ENCODE assay signal across 27 mouse cellular contexts in genomic region chr5:102926786-102927185, GRCm38 (mm10).
A peak's percentile ranks its signal among the peaks of the same experiment; 100 is the strongest.
DNase-seq lines count a peak whose midpoint lies in the region; ATAC-seq and TF ChIP-seq lines count a peak whose summit lies in the region.
"Had no signal": no experiment of that assay in that cellular context is flagged by ENCODE, and none has a peak within 500 bp of the region (broad histone marks: within the 10 kb centered on the region; RNA-seq: fewer than 3 reads in every experiment).

No protein-coding gene starts in this region.

- H3K9ac ChIP-seq in forebrain, embryonic 11.5 days (ENCODE audit: low read length) = no peak overlapping the region
- no peak overlapping the region for H3K9ac ChIP-seq in forebrain, embryonic 12.5 days
- no peak overlapping the region for H3K9ac ChIP-seq in ES-E14 (ENCODE audit: insufficient read depth, low read depth, low read length, poor library complexity, severe bottlenecking)
- H3K9ac ChIP-seq: embryonic facial prominence, embryonic 15.5 days; forebrain, embryonic 15.5 days; heart, embryonic 15.5 days; limb, embryonic 13.5 days; midbrain, embryonic 12.5 days; neural tube, embryonic 13.5 days had no signal

- in situ Hi-C loops in ES-E14 (cut with MboI; ENCODE audit: low sequenced_read_pairs in 2 of 2, unreplicated experiment in 2 of 2) = no loop called here

- no peaks in the 10 kb centered on the region for H3K36me3 ChIP-seq in forebrain, embryonic 11.5 days (ENCODE audit: control insufficient read depth, insufficient read depth, low read length)
- peaks cover 11% of the 10 kb centered on the region for H3K36me3 ChIP-seq in forebrain, embryonic 12.5 days (replicated peaks)
- H3K36me3 ChIP-seq in ES-E14 (ENCODE audit: control insufficient read depth, insufficient read depth, low read length, poor library complexity, severe bottlenecking) = no peaks in the 10 kb centered on the region
- H3K36me3 ChIP-seq: embryonic facial prominence, embryonic 10.5 days; embryonic facial prominence, embryonic 15.5 days; heart, embryonic 15.5 days; limb, embryonic 13.5 days had no signal

- no peak overlapping the region for H3K4me3 ChIP-seq in forebrain, embryonic 11.5 days (ENCODE audit: low read depth, low read length)
- no peak overlapping the region for H3K4me3 ChIP-seq in forebrain, embryonic 12.5 days (replicated peaks)
- H3K4me3 ChIP-seq in ES-E14 (ENCODE audit: insufficient read depth in 1 of 2, low read depth in 1 of 2, low read length in 2 of 2, poor library complexity in 1 of 2, severe bottlenecking in 1 of 2) = no peak overlapping the region
- H3K4me3 ChIP-seq: embryonic facial prominence, embryonic 10.5 days; embryonic facial prominence, embryonic 15.5 days; forebrain, embryonic 15.5 days; gastrocnemius, adult 2 months; heart, embryonic 15.5 days; limb, embryonic 13.5 days; midbrain, embryonic 12.5 days; neural tube, embryonic 13.5 days had no signal

- DNase-seq in forebrain, embryonic 11.5 days (ENCODE audit: low spot score) = peak; percentile 39
- no peak for DNase-seq in ES-E14 (ENCODE audit: low read depth, low spot score)
- DNase-seq in cerebellum, adult 11-12 months = peak; percentile 83
- peak; percentile 88 for DNase-seq in cerebellum, adult 9-11 months
- no peak for DNase-seq in retina, embryonic 14.5 days (ENCODE audit: low spot score)
- no peak for DNase-seq in gastrocnemius, postnatal 25 days
- DNase-seq: adrenal gland, postnatal 10 days; gastrocnemius, adult 2 months; kidney, adult 8-10 months; kidney, postnatal 10 days; layer of hippocampus, adult 9-11 months; lung, postnatal 36 days; retina, postnatal 1 day; right cerebral cortex, postnatal 14 days; thymus, postnatal 14 days had no signal

- no peaks in the 10 kb centered on the region for H3K9me3 ChIP-seq in forebrain, embryonic 11.5 days (ENCODE audit: control insufficient read depth, low read length)
- no peaks in the 10 kb centered on the region for H3K9me3 ChIP-seq in forebrain, embryonic 12.5 days
- no peaks in the 10 kb centered on the region for H3K9me3 ChIP-seq in ES-E14 (ENCODE audit: control insufficient read depth, insufficient read depth, low read depth, low read length)
- H3K9me3 ChIP-seq: embryonic facial prominence, embryonic 10.5 days; embryonic facial prominence, embryonic 15.5 days; forebrain, embryonic 15.5 days; heart, embryonic 15.5 days; limb, embryonic 13.5 days; midbrain, embryonic 12.5 days; neural tube, embryonic 13.5 days had no signal

- H3K27ac ChIP-seq in forebrain, embryonic 11.5 days (ENCODE audit: low read depth, low read length) = no peak overlapping the region
- H3K27ac ChIP-seq in forebrain, embryonic 12.5 days = no peak overlapping the region
- H3K27ac ChIP-seq in ES-E14 (ENCODE audit: insufficient read depth, low read depth, low read length, poor library complexity, severe bottlenecking) = 0 out of 2 replicates have a peak overlapping the region, but pooled peaks have one; percentile 19
- H3K27ac ChIP-seq: embryonic facial prominence, embryonic 10.5 days; embryonic facial prominence, embryonic 15.5 days; forebrain, embryonic 15.5 days; gastrocnemius, adult 2 months; heart, embryonic 15.5 days; limb, embryonic 13.5 days; midbrain, embryonic 12.5 days; neural tube, embryonic 13.5 days had no signal

- 82% methylated on average over 5 of the region's 5 CpGs for WGBS in forebrain, embryonic 11.5 days
- 79% methylated on average over 5 of the region's 5 CpGs for WGBS in forebrain, embryonic 12.5 days

- no peaks in the 10 kb centered on the region for H3K4me1 ChIP-seq in forebrain, embryonic 11.5 days (replicated peaks; ENCODE audit: control insufficient read depth, insufficient read depth, low read length)
- no peaks in the 10 kb centered on the region for H3K4me1 ChIP-seq in forebrain, embryonic 12.5 days
- no peaks in the 10 kb centered on the region for H3K4me1 ChIP-seq in ES-E14 (ENCODE audit: control insufficient read depth in 2 of 2, insufficient read depth in 2 of 2, low read length in 2 of 2, poor library complexity in 1 of 2)
- H3K4me1 ChIP-seq: embryonic facial prominence, embryonic 10.5 days; forebrain, embryonic 15.5 days; heart, embryonic 15.5 days; limb, embryonic 13.5 days; midbrain, embryonic 12.5 days; neural tube, embryonic 13.5 days had no signal

- ATAC-seq in forebrain, embryonic 11.5 days (replicated peaks; ENCODE audit: low FRiP score) = no peak
- no peak for ATAC-seq in forebrain, embryonic 12.5 days (ENCODE audit: low FRiP score)
- ATAC-seq in erythroblast, adult 5-6 weeks (replicated peaks; ENCODE audit: low FRiP score, poor library complexity, severe bottlenecking) = no peak
- ATAC-seq: forebrain, embryonic 15.5 days; intestine, embryonic 16.5 days; Patski had no signal

- no peaks in the 10 kb centered on the region for H3K27me3 ChIP-seq in forebrain, embryonic 11.5 days (ENCODE audit: control insufficient read depth, insufficient read depth, low read length)
- H3K27me3 ChIP-seq in forebrain, embryonic 12.5 days = no peaks in the 10 kb centered on the region
- H3K27me3 ChIP-seq: embryonic facial prominence, embryonic 15.5 days; forebrain, embryonic 15.5 days; heart, embryonic 15.5 days; limb, embryonic 13.5 days; midbrain, embryonic 12.5 days; neural tube, embryonic 13.5 days had no signal

- H3K4me2 ChIP-seq in forebrain, embryonic 11.5 days (ENCODE audit: low read depth, low read length, severe bottlenecking) = no peak overlapping the region
- no peak overlapping the region for H3K4me2 ChIP-seq in forebrain, embryonic 12.5 days
- H3K4me2 ChIP-seq: embryonic facial prominence, embryonic 15.5 days; forebrain, embryonic 15.5 days; heart, embryonic 15.5 days; limb, embryonic 13.5 days; liver, embryonic 11.5 days; midbrain, embryonic 12.5 days; neural tube, embryonic 13.5 days had no signal

TF ChIP-seq in ES-E14, 5 proteins besides CTCF, POLR2A, EP300 and RAD21:
- TF ChIP-seq ZNF384 (IDR thresholded peaks at IDR 0.05; ENCODE audit: low read depth, low read length) = no peak
- no peak for TF ChIP-seq ZC3H11A (IDR thresholded peaks at IDR 0.05; ENCODE audit: borderline replicate concordance, low read depth, low read length)
- TF ChIP-seq HCFC1 (IDR thresholded peaks at IDR 0.05; ENCODE audit: borderline replicate concordance, insufficient read depth, low read length) = no peak
- no peak for TF ChIP-seq MAFK (IDR thresholded peaks at IDR 0.05; ENCODE audit: insufficient read depth, low read depth, low read length)
- no peak for TF ChIP-seq CHD2 (IDR thresholded peaks at IDR 0.05; ENCODE audit: low read depth, low read length)

Comparison
In these comparisons a context has a peak if more than half of its experiments do, and no peak if none do; other contexts are left out.
1. DNase-seq: peak in forebrain, embryonic 11.5 days (single experiment), cerebellum, adult 11-12 months (single experiment) and cerebellum, adult 9-11 months (single experiment); none in ES-E14 (single experiment), retina, embryonic 14.5 days (single experiment) and gastrocnemius, postnatal 25 days (single experiment).